Mouse (Mus musculus) cortical plate, adult 2 months (tissue): Measurements from ENCODE around the gene Pgls.

ENCODE experiments used
- CTCF ChIP-seq: fragments of 200-500 bp; IDR thresholded peaks from 2 replicates; pipeline ENCODE4 v1.5.1; 2011; ENCODE audit warnings: mild to moderate bottlenecking, control low read depth, low read length; ENCODE audit not compliant: insufficient read depth; ENCODE audit errors: extremely low read depth
- POLR2A ChIP-seq: fragments of 200-500 bp; IDR thresholded peaks from 2 replicates; pipeline ENCODE4 v1.6.1; 2011; ENCODE audit warnings: mild to moderate bottlenecking, low read length, control low read depth; ENCODE audit not compliant: insufficient read depth; ENCODE audit errors: extremely low read depth

- TF ChIP-seq POLR2A (no peak), CTCF (no peak)
Measured at GRCm38 (mm10) chr8:71601939-71602665, 10.1 kb downstream of the Pgls start.
